Mouse (Mus musculus): ENCODE results near the gene Lrriq3. TPM values are rescaled to one million over a fixed set of nuclear protein-coding genes. Genes with fewer than 3 reads are reported as not detected.

The Lrriq3 gene
- polyA plus RNA-seq, 1 experiment, result 0.97 TPM

Other genes starting within 250 kb of the Lrriq3 start
- gene Tnni3k, start 38.0 kb upstream of the Lrriq3 start, polyA plus RNA-seq (2012; rRNA removed), result not detected in 2 replicates
- gene Fpgt, start within 50 bp of the Lrriq3 start, polyA plus RNA-seq (2012; rRNA removed), result 9.3 and 13.8 TPM in 2 replicates